Mouse (Mus musculus) urinary bladder, postnatal 4 days (tissue): Measurements from ENCODE around the gene Zfp36.

Experiments used
- DNase-seq, 2 experiments: peaks; one replicate each; pipeline ENCODE4 v3.0.0; 2021 to 2022; ENCODE audit warnings: low spot score in 2 of 2

The Zfp36 gene

DNA sequence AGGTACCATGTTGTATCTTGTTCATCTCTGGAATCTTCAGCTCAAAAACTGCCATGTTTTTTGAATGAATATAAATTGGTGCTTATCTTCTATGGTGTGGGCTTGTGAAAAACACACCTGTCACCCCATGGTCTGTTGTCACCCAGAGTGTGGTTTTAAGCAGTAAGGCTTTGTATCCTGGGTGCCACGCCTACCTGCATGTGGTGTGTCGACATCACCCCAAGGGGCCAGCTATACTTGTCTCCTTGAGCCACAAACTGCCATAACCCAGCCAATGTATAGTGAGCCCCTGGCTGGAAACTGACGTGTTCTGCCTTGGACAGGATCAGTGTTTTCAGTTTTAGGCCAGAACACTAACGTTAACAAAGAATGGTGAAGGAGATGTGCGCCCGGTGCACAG, 4.1 kb upstream of the Zfp36 start:
- DNase-seq: no peak

DNA sequence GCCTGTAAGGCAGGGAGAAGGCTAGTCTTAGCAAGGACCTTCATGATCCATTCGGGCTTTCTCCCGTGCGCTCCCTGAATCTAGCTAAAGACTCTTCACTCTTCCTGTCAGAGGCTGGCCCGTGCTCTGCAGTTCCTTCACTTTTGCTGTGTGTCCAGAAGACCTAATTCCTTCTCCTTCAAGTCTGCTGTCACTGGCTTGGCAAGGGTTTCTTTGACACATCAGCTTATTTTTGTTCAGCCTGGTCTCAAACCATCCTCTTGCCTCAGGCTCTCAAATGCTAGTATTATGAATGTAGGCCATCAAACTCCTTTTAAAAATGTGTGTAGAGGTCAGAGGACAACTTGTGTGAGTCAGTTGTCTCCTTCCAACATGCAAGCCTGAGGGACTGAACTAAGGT, 3.6 kb upstream of the Zfp36 start:
- no peak for DNase-seq

DNA sequence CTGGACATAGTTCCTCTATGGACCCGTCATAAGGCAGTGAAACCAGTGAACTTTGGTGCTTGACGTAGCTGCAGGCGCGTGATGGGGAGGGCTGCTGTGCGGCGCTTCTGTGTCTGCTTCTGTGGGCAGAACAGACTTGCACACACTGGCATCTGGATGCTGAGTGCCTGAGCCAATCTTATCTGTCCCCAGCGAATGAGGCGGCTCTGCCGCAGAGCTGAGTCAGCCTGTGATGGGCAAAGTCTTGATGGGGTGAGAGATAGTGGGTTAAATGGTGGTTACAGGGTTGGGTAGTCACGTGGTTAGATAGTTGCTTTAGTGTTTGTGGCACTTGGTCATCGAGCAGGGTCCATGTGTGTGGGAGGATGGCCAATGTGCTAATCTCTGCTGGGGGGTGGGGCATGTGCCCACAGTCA, 2.9 kb upstream of the Zfp36 start:
- no peak for DNase-seq

DNA sequence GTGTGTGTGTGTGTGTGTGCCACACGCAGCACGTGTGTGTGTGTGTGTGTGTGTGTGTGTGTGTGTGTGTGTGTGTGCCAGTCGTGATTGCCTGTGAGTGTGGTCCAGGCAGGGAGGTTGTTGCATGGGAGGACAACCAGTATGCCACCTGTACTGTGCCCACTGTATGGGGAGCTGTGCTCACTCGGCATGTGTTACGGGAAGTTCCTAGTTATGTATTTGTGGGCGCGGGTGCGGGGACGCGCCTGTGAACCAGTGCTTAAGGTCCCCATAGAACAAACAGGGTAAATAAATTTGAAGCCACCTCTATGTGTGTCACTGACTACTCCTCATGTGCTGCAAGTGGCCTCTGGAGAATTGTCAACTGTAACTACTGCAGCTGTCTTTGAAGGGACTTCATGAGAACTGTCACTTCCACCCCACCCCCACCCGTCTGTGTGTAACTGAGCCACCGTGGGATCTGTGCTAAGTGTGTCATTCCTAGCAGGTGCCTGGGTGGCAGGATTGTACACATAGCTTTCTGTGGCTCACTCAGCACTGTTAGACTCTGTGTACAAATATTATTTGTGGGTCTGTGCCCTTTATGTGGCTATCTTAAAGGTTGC, 2.4 kb upstream of the Zfp36 start:
- no peak for DNase-seq

DNA sequence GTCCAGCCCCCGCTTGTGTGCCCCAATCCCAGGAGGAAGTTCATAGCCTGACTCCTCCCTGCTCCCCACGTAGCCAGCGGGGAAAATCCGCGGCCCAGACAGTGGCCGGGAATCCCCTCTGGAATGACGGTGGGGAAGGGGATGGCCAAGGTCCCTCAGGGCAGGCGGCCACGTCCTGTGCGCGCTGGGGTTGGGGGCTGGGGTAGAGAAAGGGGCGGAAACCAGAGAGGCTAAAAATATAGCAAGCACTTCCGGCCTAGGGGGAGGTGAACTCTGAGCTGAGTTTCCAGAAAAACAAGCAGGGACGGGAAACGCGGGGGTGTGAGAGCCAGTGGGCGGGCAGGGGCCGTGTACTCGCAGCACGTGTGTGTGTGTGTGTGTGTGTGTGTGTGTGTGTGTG, 1.9 kb upstream of the Zfp36 start:
- peak; percentile 83 to 87 for DNase-seq

DNA sequence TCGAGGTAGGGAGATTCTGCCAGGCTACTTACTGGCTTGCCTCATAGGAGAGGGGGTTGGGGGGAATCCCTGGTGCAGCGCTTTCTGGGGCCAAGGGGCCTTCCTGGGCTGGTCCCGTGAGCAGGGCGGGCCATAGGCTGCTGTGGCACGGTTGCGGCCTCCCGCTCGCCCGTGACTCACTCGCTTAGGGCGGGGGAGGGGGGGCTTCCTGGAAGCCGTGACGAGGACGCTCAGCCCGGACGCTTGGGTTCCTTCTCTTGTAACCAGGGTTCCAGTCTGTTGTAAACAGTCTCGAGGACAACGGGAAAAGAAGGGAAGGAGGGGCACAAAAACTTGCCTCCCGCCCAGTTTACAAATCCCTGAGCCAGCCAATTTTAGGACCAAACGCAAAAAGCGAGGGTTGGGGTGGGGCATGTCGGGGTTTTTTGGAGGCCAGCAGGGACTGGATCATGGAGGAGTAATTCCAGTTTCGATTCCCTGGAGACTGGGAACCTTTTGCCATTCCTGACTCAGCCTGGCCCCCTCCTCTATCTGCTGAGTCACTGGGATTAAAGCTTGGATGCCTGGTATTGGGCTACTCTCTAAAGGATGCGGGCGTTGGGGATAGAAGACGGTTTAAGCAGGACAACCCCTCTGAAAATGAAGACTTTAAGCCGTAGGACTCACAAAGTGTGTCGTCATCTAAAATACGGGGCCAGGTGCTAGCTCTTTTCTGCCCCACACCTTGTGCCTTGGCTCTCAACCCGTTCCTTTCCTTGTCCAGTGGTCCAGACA, 1.2 kb upstream of the Zfp36 start:
- DNase-seq: peak; percentile 79 to 80

DNA sequence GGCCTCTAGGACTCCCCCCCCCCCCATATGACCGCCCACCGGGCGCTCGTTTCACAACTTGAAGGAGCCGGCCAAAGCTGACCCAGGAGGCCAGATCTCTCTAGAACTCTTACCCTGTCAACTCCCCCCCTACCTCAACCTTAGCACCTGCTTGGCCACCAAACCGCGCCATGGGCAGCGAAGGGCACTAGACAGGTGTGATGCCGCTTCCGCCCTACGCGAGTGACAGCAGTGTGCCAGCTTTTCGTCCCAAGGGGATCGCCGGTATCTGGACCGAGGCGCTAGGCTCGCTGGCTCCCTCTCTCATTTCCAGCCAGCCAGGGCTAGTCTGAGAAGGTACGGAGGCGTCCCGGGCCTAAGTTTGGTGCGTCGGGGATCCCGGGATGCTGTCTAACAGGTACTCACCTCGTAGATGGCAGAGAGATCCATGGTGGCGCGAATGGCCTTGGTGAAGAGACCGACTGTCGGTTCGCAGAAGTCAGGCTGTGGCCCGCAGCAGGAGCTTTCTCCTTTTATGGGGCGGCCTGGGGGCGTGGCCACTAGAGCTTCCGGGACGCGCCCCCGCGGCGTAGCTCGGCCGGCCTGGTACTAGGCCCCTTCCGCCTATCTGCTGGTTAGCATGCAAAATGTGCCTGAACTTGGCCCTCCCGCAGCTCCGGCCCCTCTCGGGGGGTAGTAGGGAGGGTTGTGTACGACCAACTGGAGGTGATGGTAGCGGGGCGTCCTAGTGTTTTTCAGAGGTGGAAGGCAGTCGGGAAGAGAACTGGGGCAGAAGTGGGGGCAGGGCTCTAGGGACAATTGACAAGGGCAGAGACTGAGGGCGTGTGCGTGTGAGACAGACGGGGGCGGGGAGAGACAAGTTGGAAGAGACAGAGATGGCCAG, 1.0 kb downstream of the Zfp36 start:
- DNase-seq: peak; percentile 93 to 97

DNA sequence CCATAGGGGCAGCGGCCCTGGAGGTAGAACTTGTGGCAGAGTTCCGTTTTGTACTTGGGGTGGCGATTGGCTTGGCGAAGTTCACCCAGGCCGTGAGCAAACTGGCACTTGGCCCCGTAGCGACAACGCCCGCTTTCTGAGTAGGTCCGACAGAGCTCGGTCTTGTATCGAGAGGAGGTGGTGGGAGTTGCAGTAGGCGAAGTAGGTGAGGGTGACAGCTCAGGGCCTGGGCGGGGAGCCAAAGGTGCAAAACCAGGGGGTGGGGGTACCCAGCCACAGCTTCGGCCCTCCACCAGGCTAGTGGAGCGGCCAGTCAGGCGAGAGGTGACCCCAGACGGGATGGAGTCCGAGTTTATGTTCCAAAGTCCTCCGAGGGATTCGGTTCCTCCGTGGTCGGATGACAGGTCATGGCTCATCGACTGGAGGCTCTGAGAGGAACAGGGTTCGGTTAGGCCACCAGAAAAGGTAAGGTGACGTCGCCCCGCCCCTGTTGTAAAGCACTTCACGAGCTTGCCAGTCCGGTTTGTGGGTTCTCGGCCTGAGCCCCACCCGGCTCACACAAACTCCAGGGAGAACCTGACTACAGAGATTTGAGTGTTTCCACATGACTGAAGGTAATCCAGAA, 1.9 kb downstream of the Zfp36 start:
- peak in 1 of 2 experiments; percentile 64 for DNase-seq

DNA sequence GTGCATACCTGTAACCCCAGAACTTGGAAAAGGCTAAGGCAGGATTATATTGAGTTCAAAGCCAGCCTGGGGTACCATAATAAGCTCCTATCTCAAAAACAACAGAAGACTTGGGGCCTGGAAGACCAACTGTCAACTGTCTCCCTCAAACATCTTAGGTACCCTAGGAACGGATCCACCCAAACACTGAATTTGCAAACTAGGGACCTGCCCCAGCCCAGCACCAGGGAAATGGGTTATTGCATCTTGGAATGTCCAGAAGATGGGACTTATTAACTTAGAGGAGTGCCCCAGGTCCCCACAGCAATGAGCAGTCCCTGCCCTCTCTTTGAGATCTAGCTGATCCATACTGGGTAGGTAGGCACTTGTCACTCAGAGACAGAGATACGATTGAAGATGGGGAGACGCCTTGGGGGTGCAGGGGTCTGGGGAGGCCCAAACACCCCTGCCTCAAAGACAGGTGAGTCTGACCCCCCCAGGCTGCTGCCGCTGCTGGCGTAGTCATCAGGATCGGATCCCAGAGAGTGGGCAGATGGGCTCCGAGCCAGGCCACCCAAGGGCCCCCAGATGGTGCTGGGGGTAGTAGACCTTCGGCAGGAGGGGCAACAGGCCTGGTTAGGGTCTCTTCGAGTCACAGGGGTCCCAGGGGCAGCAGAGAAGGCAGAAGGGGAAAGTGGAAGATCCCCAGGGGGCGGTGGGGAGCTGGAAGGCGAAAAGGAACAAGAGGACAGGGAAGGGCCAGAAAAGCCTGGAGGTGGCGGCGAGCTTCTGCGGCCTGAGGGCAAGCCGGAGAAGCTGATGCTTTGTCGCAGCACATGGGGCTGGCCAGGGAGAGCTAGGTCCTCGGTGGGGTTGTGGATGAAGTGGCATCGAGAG, 2.6 kb downstream of the Zfp36 start:
- no peak for DNase-seq

DNA sequence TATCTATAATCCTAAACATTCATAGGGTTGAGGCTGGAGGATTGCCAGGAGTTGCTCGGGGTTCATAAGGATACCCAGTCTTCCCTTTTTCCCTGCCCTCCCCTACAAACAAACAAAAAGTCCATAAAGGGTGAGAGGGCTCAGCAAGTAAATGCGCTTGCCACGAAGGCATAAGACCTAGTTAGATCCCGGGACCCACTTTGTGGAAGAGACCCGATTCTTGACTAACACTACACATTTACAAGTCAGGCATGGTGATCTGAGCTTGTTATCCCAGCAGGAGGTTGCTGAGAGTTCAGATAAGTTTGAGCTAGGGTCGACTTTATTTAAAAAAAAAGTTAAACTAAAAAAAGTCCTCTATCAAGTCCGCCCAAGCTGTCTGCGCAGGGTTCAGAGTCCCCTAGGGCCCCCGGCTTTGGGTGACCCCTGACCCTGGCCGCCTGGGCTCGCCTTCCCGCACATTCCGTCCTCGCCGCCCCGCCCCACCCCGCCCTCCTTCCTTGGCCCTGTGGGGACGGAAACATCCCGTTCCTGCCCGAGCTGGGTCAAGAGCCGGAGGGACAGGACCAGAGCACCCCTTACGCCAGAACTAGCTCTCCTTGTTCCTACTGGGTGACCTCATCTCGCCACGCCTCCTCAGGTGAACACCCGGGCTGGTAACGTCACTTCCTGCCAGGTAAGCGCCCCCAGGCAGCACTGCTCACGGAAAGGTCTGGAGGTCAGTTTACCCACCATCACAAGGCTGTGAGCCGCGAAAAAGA, 3.9 kb downstream of the Zfp36 start:
- peak; percentile 72 to 76 for DNase-seq

DNA sequence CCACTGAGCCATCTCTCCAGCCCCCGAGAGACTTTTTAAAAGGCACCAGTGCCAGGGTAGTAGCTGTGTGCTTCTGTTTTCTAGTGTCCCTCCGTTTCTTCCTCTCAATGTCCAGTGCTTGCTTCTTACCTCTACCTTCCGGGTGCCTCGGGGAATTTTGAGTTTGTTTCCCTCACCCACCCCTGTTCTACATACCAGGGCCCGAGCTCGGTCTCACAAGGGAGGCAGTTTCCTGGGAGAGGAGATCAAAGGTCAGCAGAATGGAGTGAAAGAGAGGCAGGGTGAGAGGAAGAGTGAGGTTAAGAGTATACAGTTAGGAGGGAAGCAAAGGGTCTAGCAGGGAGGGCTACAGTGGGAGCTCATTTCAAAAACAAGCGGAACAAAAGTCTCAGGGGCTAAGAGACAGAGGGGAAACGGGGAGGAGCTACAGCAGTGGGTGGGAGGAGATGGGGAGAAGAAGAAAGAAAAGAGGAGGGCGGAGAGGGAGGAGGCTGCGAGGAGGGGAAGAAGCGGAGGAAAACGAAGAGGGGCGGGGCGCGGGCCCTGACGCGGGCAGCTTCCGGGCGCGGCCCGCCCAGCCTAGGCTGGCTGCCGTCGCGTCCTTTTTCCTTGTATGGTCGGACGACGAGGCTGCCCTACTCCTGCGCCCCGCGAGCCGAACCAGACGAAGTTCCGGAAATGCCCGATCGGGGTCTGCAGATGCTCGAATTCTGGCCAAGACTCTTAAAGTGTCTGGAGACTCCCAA, 4.7 kb downstream of the Zfp36 start:
- peak; percentile 91 to 93 for DNase-seq

DNA sequence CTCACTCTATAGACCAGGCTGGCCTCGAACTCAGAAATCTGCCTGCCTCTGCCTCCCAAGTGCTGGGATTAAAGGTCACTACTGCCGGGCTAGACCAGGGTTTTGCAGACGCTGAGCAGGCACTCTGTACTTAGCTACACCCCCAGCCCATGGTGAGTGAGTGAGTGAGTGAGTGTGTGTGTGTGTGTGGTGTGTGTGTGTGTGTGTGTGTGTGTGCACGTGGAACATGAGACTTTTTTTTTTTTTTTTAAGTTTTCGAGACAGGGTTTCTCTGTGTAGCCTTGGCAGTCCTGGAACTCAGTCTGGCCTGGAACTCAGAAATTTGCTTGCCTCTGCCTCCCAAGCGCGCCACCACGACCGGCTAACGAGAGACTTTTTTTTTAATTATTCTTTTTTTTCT, 5.4 kb downstream of the Zfp36 start:
- DNase-seq: no peak

DNA sequence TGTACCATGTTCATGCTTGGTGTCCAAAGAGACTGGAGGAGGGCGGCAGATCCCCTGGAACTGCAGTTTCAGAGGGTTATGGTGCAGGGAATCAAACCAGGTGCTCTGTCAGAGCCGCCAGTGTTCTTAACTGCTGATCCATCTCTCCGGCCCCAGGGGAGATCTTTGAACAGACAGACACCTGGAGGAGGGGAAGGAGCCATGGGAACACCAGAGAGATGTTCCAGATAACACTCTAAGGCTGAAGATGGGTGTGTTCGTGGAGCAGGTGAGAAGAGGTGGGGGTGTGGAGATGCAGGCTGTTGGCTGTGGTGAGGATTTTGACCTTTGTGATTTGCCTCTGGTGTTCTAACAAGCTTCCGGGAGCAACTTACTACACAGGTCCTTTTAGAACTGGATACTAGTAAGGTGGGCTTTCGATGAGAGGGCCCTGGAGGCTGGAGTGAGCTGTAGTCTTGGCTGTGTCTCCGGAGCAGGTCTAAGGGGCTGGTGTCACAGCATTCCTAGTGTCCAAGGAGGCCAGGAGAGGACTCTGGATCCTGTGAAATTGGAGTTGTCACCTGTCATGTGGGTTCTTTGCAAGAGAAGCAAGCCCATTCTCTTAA, 6.1 kb downstream of the Zfp36 start:
- no peak for DNase-seq

DNA sequence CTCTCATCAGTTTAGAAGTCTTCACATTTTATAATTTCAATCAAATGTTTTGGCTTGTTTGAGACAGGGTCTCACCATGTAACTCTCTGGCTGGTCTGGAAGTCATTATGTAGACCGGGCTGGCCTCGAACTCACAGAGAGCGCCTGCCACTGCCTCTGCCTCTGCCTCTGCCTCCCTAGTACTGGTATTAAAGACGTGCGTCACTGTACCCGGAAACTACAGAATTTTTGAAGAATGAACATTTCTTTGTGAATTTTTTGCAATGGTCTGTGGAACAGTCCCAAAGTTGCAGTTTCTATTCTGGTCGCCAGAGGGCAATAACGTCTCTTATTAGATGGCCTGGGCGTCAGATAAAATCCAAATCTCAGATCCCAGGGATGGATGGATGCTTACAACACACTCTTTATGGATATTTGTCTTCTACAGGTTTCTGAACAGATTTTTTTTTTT, 6.9 kb downstream of the Zfp36 start:
- peak; percentile 62 to 76 for DNase-seq

DNA sequence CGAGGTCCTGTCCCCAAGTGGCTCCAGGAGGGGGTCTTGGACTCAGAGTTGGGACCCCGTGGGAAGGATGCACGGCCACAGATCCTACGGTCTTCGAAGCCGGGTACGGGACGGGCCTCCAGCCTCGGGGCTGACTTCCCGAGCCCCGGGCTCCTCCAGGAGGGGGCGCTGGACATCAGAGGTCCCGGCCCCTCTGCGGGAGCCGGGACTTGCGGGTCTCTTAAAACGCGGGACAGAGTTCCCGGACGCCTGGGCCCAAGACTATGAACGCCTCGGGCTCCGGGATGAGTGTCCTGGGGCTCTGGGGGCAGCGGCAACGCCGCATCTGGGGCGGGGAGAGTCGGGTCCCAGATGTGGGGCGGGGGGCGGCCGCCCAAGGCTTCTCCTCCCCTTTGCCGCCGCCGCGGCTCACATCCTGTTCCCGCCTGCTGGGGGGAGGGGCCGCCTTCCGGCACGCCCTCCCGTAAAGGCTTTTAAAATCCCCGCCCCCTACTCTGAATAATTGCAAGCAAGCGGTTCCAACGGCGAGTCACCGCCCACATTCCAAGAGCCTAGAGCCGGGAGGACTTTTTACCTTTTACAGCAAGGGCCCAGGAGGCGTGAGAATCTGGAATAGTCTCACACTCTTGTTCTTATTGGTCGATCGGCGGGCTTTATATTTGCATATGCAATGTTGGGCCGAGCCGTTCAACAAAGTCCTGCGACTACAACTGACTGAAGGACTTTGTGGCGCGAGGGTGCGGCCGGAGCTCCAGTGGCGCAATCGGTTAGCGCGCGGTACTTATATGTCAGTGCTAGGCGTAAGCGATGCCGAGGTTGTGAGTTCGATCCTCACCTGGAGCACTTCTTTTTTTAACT, 7.6 kb downstream of the Zfp36 start, which contains the start of gene Plekhg2:
Gene Plekhg2, minus strand, starts transcription at position 349 of the 858 bp plus-strand sequence.
- peak; percentile 97 to 99 for DNase-seq

DNA sequence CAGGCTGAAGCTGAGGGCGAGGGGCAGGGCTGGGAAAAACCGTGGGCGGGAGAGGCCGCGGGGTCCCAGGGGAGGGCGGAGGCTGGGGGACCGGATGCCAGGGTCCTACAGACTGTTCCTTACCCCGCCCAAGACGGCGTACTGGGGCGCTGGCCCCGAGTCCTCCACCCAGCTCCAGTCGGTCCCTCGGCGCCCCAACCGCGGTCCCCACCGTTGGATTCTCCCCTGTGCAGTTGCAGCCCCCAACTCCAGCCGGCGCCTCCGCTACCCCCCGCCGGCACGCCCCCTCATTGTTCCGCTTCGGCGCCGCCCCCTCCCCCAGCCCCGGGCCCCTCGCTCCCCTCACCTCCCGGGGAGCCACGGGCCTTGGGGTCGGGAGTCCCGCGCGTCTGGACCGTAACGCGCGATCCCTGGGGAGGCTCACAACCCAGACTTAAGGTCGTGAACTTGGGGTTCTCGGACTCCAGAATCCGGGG, 8.5 kb downstream of the Zfp36 start:
- DNase-seq: peak; percentile 67 to 75

DNA sequence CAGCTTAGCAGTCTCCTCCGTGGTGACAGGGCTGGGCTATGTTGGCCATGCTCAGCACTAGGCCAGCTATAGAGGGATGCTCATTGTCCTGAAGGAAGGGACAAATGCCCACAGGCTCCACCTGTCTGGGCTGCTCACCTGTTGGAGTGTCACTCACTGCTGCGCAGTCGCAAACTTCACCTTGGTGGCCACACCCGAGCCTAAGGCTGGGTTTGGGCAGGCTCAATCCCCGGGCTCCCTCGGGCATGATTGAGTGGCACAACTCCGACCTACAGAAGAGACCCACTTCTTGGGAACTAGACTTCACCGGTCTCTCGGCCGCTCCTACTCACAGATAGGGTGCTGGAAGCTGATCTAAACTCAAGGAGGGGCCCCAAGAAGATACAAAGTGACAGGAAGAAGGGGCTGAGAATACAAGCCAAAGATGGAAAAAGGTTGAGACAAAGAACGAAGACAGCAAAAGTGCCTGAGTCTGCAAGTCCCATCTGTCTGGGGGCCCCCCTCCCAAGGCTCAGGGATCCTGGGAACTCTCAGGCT, 9.0 kb downstream of the Zfp36 start:
- no peak for DNase-seq

DNA sequence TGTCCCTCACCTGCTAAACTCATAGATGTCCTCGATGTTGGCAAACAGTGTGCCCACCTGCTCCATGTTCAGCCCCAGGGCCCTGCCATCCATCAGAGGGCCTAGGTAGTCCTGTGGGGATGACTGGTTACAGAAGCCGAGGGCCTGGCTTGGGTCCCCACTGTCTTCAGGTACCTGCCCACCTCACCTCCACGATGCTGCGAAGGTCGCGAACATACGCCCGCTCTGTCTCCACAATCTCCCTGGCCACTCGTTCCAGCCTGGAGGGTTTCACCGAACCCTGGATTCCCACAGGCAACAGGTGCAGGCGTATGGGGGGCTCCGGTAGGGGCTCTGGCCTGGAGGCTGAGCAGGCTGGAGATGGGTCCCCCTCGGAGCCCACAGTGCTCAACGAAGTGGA, 10.0 kb downstream of the Zfp36 start:
- DNase-seq: no peak
